Mouse (Mus musculus): Measurements from ENCODE around the gene Mef2b. TPM values are rescaled to one million over a fixed set of nuclear protein-coding genes. Genes with fewer than 3 reads are reported as not detected.
"Not testable (repeated sequence)": the region's sequence is repeated elsewhere in the genome, so short reads cannot be mapped to it uniquely, and the experiment has no call there.

Gene Mef2b
- polyA plus RNA-seq, 1 experiment from 2014 or later: not detected

DNA sequence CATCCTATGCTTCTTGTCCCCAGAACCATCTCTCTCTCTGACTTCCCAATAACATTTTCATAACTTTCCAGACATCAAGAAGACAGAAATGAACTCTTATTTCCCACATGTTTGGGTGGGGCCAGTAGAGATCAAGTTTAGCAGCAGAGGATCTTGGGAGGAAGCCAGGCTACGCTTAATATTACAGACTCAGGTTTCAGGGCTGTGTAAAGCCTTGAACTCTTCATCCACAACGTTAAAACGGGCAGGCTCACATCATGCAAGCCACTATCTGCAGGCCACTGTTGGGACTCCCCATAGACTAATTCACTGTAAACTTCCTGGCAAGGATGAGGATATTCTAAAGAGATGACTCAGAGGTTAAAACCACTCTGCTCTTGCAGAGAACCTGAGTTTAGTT, 74.9 kb downstream of the Mef2b start:
- no peak for ATAC-seq
- WGBS: 64% methylated on average over 3 of the region's 3 CpGs
- no peak overlapping the region for H3K4me3 ChIP-seq (ENCODE audit: low read depth, low read length)
- H3K27me3 ChIP-seq (replicated peaks; ENCODE audit: control insufficient read depth, insufficient read depth, low read length): no peaks in the 10 kb centered on the region
- H3K36me3 ChIP-seq (ENCODE audit: control insufficient read depth, insufficient read depth): no peaks in the 10 kb centered on the region
- H3K9ac ChIP-seq (ENCODE audit: low read depth, low read length): no peak overlapping the region
- no peak overlapping the region for H3K4me2 ChIP-seq (replicated peaks; ENCODE audit: low read depth)
- H3K4me1 ChIP-seq (replicated peaks; ENCODE audit: control insufficient read depth, insufficient read depth, low read length): 0 out of 2 replicates have a peak, but pooled peaks cover 9% of the 10 kb centered on the region
- no peak overlapping the region for H3K27ac ChIP-seq (ENCODE audit: low read depth, low read length)
- no peak for TF ChIP-seq CTCF (IDR thresholded peaks at IDR 0.05; ENCODE audit: low read depth)
- H3K9me3 ChIP-seq (ENCODE audit: control insufficient read depth): no peaks in the 10 kb centered on the region

DNA sequence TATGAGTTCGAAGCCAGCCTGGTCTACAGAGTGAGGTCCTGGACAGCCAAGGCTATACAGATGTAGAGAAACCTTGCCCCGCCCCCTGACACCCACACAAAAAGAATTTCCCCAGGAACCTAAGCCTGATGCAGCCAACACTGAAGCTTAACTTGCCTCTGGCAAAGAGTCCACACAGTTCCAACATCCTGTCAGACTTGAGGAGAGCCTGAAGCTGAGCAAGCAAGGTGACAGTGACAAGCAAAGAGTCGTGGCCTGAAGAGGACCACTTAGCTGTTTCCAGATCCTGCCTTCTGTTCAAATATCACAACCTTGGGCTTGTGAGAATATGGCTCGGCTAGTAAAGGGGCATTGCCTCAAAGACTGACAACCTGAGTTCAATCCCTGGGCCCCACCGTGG, 75.6 kb downstream of the Mef2b start:
- Histone ChIP-seq H3K4me3 (ENCODE audit: low read depth, low read length) (no peak overlapping the region), H3K4me1 (replicated peaks; ENCODE audit: control insufficient read depth, insufficient read depth, low read length) (0 out of 2 replicates have a peak, but pooled peaks cover 10% of the 10 kb centered on the region), H3K36me3 (ENCODE audit: control insufficient read depth, insufficient read depth) (no peaks in the 10 kb centered on the region), H3K27ac (ENCODE audit: low read depth, low read length) (no peak overlapping the region), H3K4me2 (replicated peaks; ENCODE audit: low read depth) (no peak overlapping the region), H3K9me3 (ENCODE audit: control insufficient read depth) (no peaks in the 10 kb centered on the region), H3K9ac (ENCODE audit: low read depth, low read length) (no peak overlapping the region), H3K27me3 (replicated peaks; ENCODE audit: control insufficient read depth, insufficient read depth, low read length) (no peaks in the 10 kb centered on the region)
- 70% methylated on average over 5 of the region's 5 CpGs for WGBS
- no peak for TF ChIP-seq CTCF (IDR thresholded peaks at IDR 0.05; ENCODE audit: low read depth)
- no peak for ATAC-seq

DNA sequence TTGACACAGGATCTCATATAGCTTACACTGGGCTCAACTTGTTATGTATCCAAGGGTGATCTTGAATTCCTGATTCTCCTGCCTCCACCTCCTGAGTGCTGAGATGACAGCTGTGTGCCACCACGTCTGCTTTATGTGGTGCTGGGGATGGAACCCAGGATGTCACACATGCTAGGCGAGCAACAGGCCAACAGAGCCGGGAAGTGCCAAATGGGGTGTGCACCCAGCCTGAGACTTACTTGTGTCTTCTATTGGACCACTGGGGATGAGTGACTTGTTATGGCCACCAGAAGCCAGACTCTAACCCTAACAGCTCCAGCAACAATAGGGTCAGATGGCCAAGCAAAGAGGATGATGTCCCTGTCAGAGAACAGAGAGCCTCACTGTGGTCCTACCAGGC, 76.7 kb downstream of the Mef2b start:
- not testable (repeated sequence) for H3K9ac ChIP-seq (ENCODE audit: low read depth, low read length); H3K36me3 ChIP-seq (ENCODE audit: control insufficient read depth, insufficient read depth); ATAC-seq; H3K27ac ChIP-seq (ENCODE audit: low read depth, low read length); H3K4me1 ChIP-seq (replicated peaks; ENCODE audit: control insufficient read depth, insufficient read depth, low read length); H3K4me2 ChIP-seq (replicated peaks; ENCODE audit: low read depth); H3K27me3 ChIP-seq (replicated peaks; ENCODE audit: control insufficient read depth, insufficient read depth, low read length); H3K9me3 ChIP-seq (ENCODE audit: control insufficient read depth); H3K4me3 ChIP-seq (ENCODE audit: low read depth, low read length)
- WGBS: 71% methylated on average over 3 of the region's 3 CpGs

DNA sequence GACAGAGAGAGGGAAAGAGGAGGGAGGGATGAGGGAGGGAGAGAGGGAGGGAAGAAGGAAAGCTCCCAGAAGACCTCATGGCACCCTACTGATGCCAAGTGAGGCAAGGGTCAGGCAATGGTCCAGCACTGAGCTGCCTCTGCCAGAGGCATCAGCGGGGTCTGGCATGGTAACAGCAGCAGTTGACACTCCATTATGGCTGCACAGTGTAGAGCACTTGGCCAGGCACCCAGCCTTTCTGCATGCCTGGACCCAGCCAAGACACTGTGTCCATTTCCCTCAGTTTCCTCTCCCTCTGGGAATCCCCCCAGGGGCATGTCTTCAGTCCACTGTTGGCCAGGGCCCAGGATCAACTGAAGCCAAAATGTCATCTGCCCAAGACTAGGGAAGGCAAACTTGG, 77.1 kb downstream of the Mef2b start:
- Histone ChIP-seq H3K4me1 (replicated peaks; ENCODE audit: control insufficient read depth, insufficient read depth, low read length) (0 out of 2 replicates have a peak, but pooled peaks cover 2% of the 10 kb centered on the region), H3K4me2 (replicated peaks; ENCODE audit: low read depth) (no peak overlapping the region), H3K9ac (ENCODE audit: low read depth, low read length) (no peak overlapping the region), H3K9me3 (ENCODE audit: control insufficient read depth) (no peaks in the 10 kb centered on the region), H3K27ac (ENCODE audit: low read depth, low read length) (no peak overlapping the region), H3K27me3 (replicated peaks; ENCODE audit: control insufficient read depth, insufficient read depth, low read length) (no peaks in the 10 kb centered on the region), H3K36me3 (ENCODE audit: control insufficient read depth, insufficient read depth) (no peaks in the 10 kb centered on the region), H3K4me3 (ENCODE audit: low read depth, low read length) (no peak overlapping the region)
- 29% methylated on average over 1 of the region's 1 CpGs for WGBS
- no peak for TF ChIP-seq CTCF (IDR thresholded peaks at IDR 0.05; ENCODE audit: low read depth)
- ATAC-seq: no peak

Small RNA genes within 50 kb of the gene (microRNA-seq; reads per million reads assigned to microRNA genes)
- not detected for gene Mir7066

Other genes with a start within 250 kb of the Mef2b start
- 1.2 and 2.3 TPM in 2 replicates for gene Tssk6, start 237.5 kb upstream of the Mef2b start, polyA plus RNA-seq (2015; fragmentation: Nextera tagmentation; extraction: Ambion mirVana)
- gene Ndufa13, start 237.2 kb upstream of the Mef2b start, polyA plus RNA-seq (2015; fragmentation: Nextera tagmentation; extraction: Ambion mirVana): 310 and 317 TPM in 2 replicates
- 2.1 and 2.2 TPM in 2 replicates for gene Yjefn3, start 237.0 kb upstream of the Mef2b start, polyA plus RNA-seq (2015; fragmentation: Nextera tagmentation; extraction: Ambion mirVana)
- gene Gatad2a, start 143.3 kb upstream of the Mef2b start, polyA plus RNA-seq (2015; fragmentation: Nextera tagmentation; extraction: Ambion mirVana): 42.6 and 43.3 TPM in 2 replicates
- gene Mau2, start 97.0 kb upstream of the Mef2b start, polyA plus RNA-seq (2015; fragmentation: Nextera tagmentation; extraction: Ambion mirVana): 23.6 and 26.3 TPM in 2 replicates
- gene Sugp1, start 96.9 kb upstream of the Mef2b start, polyA plus RNA-seq (2015; fragmentation: Nextera tagmentation; extraction: Ambion mirVana): 17.7 and 18.4 TPM in 2 replicates
- gene Tm6sf2, start 66.8 kb upstream of the Mef2b start, polyA plus RNA-seq (2015; fragmentation: Nextera tagmentation; extraction: Ambion mirVana): 305 and 315 TPM in 2 replicates
- not detected in 2 replicates for gene Hapln4, start 56.3 kb upstream of the Mef2b start, polyA plus RNA-seq (2015; fragmentation: Nextera tagmentation; extraction: Ambion mirVana)
- 0.31 and 0.39 TPM in 2 replicates for gene Ncan, start 18.8 kb upstream of the Mef2b start, polyA plus RNA-seq (2015; fragmentation: Nextera tagmentation; extraction: Ambion mirVana)
- gene Nr2c2ap, start 8.4 kb upstream of the Mef2b start, polyA plus RNA-seq (2015; fragmentation: Nextera tagmentation; extraction: Ambion mirVana): 44.0 and 44.1 TPM in 2 replicates
- 11.1 and 11.2 TPM in 2 replicates for gene Rfxank, start 557 bp upstream of the Mef2b start, polyA plus RNA-seq (2015; fragmentation: Nextera tagmentation; extraction: Ambion mirVana)
- 29.2 and 32.5 TPM in 2 replicates for gene Borcs8, start 212 bp upstream of the Mef2b start, polyA plus RNA-seq (2015; fragmentation: Nextera tagmentation; extraction: Ambion mirVana)
- 40.0 and 42.0 TPM in 2 replicates for gene Tmem161a, start 32.6 kb downstream of the Mef2b start, polyA plus RNA-seq (2015; fragmentation: Nextera tagmentation; extraction: Ambion mirVana)
- gene Slc25a42, start 72.6 kb downstream of the Mef2b start, polyA plus RNA-seq (2015; fragmentation: Nextera tagmentation; extraction: Ambion mirVana): 12.0 and 12.2 TPM in 2 replicates
- 8.0 and 11.5 TPM in 2 replicates for gene Sugp2, start 94.5 kb downstream of the Mef2b start, polyA plus RNA-seq (2015; fragmentation: Nextera tagmentation; extraction: Ambion mirVana)
- 10.0 and 11.2 TPM in 2 replicates for gene Armc6, start 94.8 kb downstream of the Mef2b start, polyA plus RNA-seq (2015; fragmentation: Nextera tagmentation; extraction: Ambion mirVana)
- 18.5 and 18.7 TPM in 2 replicates for gene Homer3, start 143.1 kb downstream of the Mef2b start, polyA plus RNA-seq (2015; fragmentation: Nextera tagmentation; extraction: Ambion mirVana)
- gene Ddx49, start 162.8 kb downstream of the Mef2b start, polyA plus RNA-seq (2015; fragmentation: Nextera tagmentation; extraction: Ambion mirVana): 32.9 and 34.5 TPM in 2 replicates
- 338 and 383 TPM in 2 replicates for gene Cope, start 162.8 kb downstream of the Mef2b start, polyA plus RNA-seq (2015; fragmentation: Nextera tagmentation; extraction: Ambion mirVana)
- 1.3 and 1.7 TPM in 2 replicates for gene Cers1, start 176.1 kb downstream of the Mef2b start, polyA plus RNA-seq (2015; fragmentation: Nextera tagmentation; extraction: Ambion mirVana)
- gene Gdf1, start 190.1 kb downstream of the Mef2b start, polyA plus RNA-seq (2015; fragmentation: Nextera tagmentation; extraction: Ambion mirVana): 0.38 TPM in 1 of 2 replicates, not detected in the other
- gene Upf1, start 213.6 kb downstream of the Mef2b start, polyA plus RNA-seq (2015; fragmentation: Nextera tagmentation; extraction: Ambion mirVana): 9.7 and 10.1 TPM in 2 replicates
- 0.25 and 0.41 TPM in 2 replicates for gene Comp, start 233.8 kb downstream of the Mef2b start, polyA plus RNA-seq (2015; fragmentation: Nextera tagmentation; extraction: Ambion mirVana)